Mouse (Mus musculus) kidney, adult 2 months (tissue): ENCODE data around the gene Nap1l4.
"Not testable (repeated sequence)": the region's sequence is repeated elsewhere in the genome, so short reads cannot be mapped to it uniquely, and the experiment has no call there.

Experiments
- CTCF ChIP-seq: fragments of 200-500 bp; conservative IDR thresholded peaks from 2 replicates; pipeline ENCODE4 v1.5.1; 2011; ENCODE audit warnings: low read depth, mild to moderate bottlenecking, control low read depth, low read length, moderate library complexity, mixed read lengths; ENCODE audit not compliant: insufficient read depth, insufficient read length
- POLR2A ChIP-seq: fragments of 200-500 bp; IDR thresholded peaks from one replicate; pipeline ENCODE4 v1.6.1; 2011; ENCODE audit warnings: low read depth, low read length, control low read depth

DNA sequence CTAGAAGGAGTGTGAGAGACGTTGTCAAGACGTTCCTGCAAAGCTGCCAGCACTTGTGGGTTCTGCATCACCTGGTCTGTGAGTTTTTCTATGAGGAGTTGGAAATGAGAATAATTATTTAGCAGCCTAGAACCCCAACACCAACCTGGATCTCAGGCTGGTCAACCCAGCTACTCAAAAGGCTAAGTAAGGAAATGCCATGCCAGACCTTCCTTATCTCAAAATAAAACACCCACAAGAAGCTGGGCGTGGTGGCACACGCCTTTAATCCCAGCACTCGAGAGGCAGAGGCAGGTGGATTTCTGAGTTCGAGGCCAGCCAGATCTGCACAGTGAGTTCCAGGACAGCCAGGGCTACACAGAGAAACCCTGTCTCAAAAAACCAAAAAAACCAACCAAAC lies 10.7 kb downstream of the Nap1l4 start:
- not testable (repeated sequence) for TF ChIP-seq CTCF, POLR2A
